Mouse (Mus musculus) urinary bladder, adult 2 months (tissue): ENCODE measurements around the gene Wdpcp. TPM values are rescaled to one million over a fixed set of nuclear protein-coding genes. Genes with fewer than 3 reads are reported as not detected.

Source experiments
- DNase-seq: peaks from one replicate; pipeline ENCODE4 v3.0.0; 2022; ENCODE audit warnings: low spot score
- polyA plus RNA-seq: library from polyadenylated mRNA; depleted of rRNA; stranded (reverse); fragments of >200 nt; gene quantifications from 2 replicates; pipeline ENCODE4 v1.2.3, GENCODE M21; 2012; rRNA removed

Wdpcp gene
- polyA plus RNA-seq, 1 experiment, result 8.5 TPM

- DNase-seq, result no peak
These were observed 177.5 kb downstream of the Wdpcp start for GRCm38 (mm10) chr11:21749487-21749886.

- DNase-seq, result no peak
These were observed 191.2 kb downstream of the Wdpcp start for GRCm38 (mm10) chr11:21763201-21763600.

DNA sequence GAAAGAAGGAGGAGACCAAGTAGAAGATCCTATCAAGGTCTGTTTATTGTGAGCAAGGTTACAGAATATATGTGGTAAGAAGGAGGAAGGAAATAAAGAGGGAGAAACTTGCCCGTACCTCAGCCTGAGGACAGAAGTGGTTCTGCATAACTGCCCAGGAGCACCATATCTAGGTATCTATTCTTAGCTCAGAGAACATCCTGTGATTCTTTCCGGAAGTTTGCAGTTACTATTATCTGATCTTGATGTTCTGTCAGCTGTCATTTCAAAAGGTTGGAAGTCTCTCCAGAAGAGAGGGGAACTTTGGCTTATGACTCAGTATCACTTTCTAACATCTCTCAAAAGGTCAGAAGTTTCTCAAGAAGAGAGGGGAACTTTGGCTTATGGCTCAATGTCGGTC, 216.8 kb downstream of the Wdpcp start:
- DNase-seq, result no peak

- no peak for DNase-seq
These were observed 252.9 kb downstream of the Wdpcp start for GRCm38 (mm10) chr11:21824941-21825340.

DNA sequence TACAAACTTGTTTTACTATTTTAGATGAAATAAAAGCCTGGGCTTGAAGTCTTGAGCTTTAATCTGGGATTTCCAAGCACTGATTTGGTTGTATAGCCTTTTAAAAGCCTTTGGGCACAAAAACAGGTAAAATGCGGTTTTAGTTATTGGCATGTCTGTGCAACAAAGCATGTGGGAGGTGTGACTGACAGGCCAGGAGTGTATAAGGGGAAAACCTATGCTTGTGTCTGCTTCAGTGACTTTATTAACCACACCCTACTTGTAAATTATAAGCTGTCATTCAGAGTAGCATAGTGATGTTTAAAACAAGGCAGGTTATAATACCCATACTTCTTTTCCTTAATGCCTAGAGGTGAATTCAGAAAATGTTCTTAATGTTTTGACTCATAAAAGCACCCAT, 254.5 kb downstream of the Wdpcp start:
- no peak for DNase-seq

DNA sequence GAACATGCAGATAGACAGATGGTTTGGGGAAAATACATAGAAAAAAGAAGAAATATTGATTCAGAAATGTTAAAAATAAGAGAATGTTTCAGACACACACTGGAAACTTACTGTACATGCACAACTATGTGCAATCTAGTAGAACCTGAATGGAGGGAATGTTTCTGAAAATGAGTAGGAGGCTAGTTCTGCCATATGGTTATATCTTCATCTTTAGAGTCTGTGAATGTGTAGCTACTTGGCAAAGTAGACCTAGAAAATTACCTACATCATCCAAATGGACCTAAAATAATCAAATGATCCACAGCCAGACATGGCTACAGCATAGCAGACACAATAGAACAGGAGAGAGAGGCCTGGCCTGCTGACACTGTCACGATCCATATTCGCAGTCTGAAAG, 275.0 kb downstream of the Wdpcp start:
- DNase-seq, result no peak

DNA sequence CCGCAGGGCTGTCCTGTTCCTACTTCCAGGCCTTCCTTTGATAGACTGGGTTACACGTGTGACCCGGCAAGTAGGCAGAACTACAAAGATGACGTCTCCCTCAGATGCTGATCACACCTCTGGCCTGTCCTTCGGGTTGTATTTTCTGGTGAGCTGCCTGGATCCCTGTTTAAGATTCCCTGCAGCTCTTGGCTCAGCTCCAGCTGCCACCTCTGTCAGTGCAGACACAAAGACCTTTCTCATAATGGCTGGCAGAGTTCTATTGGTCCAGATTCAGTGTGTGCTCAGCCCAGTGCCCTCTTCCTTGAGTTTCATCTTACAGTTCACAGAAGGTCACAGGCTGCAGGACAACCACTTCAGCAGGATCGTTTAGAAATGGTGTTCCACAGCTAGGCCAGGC, 292.0 kb downstream of the Wdpcp start:
- DNase-seq, result no peak

- no peak for DNase-seq
These were observed 292.5 kb downstream of the Wdpcp start for GRCm38 (mm10) chr11:21864516-21864915.

GRCm38 (mm10) chr11:21868675-21869074, 296.6 kb downstream of the Wdpcp start:
- DNase-seq, result no peak

DNA sequence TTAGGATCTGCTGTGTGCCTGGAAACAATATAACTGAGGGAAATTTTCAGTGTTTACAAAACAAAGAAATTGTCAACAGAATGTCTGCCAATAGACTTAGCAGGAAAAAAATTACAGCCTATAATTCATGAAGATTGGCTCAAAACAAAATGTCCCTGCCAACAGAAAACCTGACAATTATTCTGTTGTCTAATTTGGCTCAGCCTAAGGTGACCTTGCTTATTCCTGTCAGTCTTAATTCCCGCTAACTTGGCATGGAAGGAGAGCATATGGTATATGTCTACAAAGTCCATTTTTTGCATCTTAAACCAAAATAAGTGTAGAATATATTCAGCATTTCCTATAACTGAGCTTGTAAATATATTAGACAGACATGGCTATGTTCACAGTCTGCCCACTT, 298.8 kb downstream of the Wdpcp start:
- DNase-seq, result no peak

DNA sequence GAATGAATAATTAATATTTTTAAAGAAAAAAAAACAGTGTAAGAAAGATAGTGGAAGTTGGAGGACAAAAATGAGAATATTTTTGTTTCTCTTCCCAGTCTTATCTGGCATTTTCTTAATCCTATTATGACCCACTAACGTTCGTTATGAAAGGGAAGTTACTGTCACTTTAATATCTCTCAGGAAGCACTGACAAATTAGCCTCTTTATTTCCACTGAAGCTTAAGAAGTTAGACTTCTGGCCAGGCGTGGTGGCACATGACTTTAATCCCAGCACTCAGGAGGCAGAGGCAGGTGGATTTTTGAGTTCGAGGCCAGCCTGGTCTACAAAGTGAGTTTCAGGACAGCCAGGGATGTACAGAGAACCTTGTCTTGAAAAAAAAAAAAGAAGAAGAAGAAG, 299.7 kb downstream of the Wdpcp start:
- DNase-seq, result no peak

GRCm38 (mm10) chr11:21875077-21875476, 303.0 kb downstream of the Wdpcp start:
- DNase-seq, result no peak

DNA sequence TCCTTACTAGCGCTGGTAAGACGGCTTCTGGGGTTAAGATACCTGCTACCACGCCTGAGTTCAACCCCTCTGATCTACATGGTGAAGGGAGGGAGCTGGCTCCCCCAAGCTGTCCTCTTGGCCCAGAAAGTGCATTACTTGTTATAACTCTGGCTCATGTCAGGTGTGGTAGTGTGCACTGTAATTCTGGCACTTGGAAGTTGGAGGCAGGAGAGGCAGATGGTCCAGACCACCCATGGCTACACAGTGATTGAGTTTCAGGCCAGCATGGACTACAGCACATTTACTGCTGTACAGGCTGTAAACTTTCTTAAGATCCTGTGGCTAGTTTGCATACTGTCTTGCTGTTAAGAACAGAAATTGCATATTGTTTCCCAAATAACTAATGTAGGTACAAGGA, 322.7 kb downstream of the Wdpcp start:
- no peak for DNase-seq

GRCm38 (mm10) chr11:21922531-21922930, 350.5 kb downstream of the Wdpcp start:
- no peak for DNase-seq

Other genes starting within 250 kb of the Wdpcp start
- 91.0 and 96.7 TPM in 2 replicates for gene Ugp2, start 201.0 kb upstream of the Wdpcp start, polyA plus RNA-seq
- gene Mdh1, start 132 bp downstream of the Wdpcp start, polyA plus RNA-seq, result 260 and 285 TPM in 2 replicates